Mouse (Mus musculus) intestine, postnatal 0 days (tissue): ENCODE results near the gene Tars2. TPM values are rescaled to one million over a fixed set of nuclear protein-coding genes. Genes with fewer than 3 reads are reported as not detected.
"Not testable (repeated sequence)": the region's sequence is repeated elsewhere in the genome, so short reads cannot be mapped to it uniquely, and the experiment has no call there.

ENCODE experiments used
- ATAC-seq: fragments of 200-750 bp; cut with Nextera tagmentation; 2 replicates; pipeline ENCODE4 v1.8.0; 2017; ENCODE audit warnings: mild to moderate bottlenecking, moderate TSS enrichment, moderate library complexity
- H3K27ac ChIP-seq: fragments of 300-500 bp; sonication (generic); 2 replicates; pipeline ENCODE4 v1.5.1; 2014; ENCODE audit warnings: mild to moderate bottlenecking, low read depth, low read length, moderate library complexity
- H3K27me3 ChIP-seq: fragments of 300-500 bp; sonication (generic); replicated peaks from 2 replicates; pipeline ENCODE4 v1.6.1; 2014; ENCODE audit warnings: low read length, mixed read lengths; ENCODE audit not compliant: control insufficient read depth, insufficient read depth
- H3K36me3 ChIP-seq: fragments of 300-500 bp; sonication (generic); 2 replicates; pipeline ENCODE4 v1.6.1; 2014; ENCODE audit warnings: mild to moderate bottlenecking, moderate library complexity; ENCODE audit not compliant: control insufficient read depth, insufficient read depth
- H3K4me1 ChIP-seq: fragments of 300-500 bp; sonication (generic); replicated peaks from 2 replicates; pipeline ENCODE4 v1.6.1; 2014; ENCODE audit warnings: antibody characterized with exemption, low read length, mixed read lengths; ENCODE audit not compliant: control insufficient read depth, insufficient read depth
- H3K4me2 ChIP-seq: fragments of 300-500 bp; sonication (generic); replicated peaks from 2 replicates; pipeline ENCODE4 v1.6.1; 2014; ENCODE audit warnings: low read depth, mild to moderate bottlenecking, moderate library complexity
- H3K4me3 ChIP-seq: fragments of 300-500 bp; sonication (generic); 2 replicates; pipeline ENCODE4 v1.5.1; 2014; ENCODE audit warnings: low read depth, low read length
- H3K9ac ChIP-seq: fragments of 300-500 bp; sonication (generic); 2 replicates; pipeline ENCODE4 v1.6.1; 2014; ENCODE audit warnings: mild to moderate bottlenecking, low read depth, low read length
- H3K9me3 ChIP-seq: fragments of 300-500 bp; sonication (generic); 2 replicates; pipeline ENCODE4 v1.6.1; 2016; ENCODE audit warnings: mixed run types; ENCODE audit not compliant: control insufficient read depth
- CTCF ChIP-seq: sonication (generic); IDR thresholded peaks from 2 replicates; pipeline ENCODE4 v1.5.1; 2016; ENCODE audit warnings: low read depth, mild to moderate bottlenecking, control low read depth, antibody characterized with exemption, moderate library complexity
- WGBS: fragments of 180-500 bp; shearing (Covaris S2); extraction: QIAGEN DNeasy Blood & Tissue Kit; methylation state at CpG from one replicate; pipeline ENCODE4 v1.1.7; 2014; 5-methylcytosine and 5-hydroxymethylcytosine counted together
- polyA plus RNA-seq: library from polyadenylated mRNA; unstranded; fragments of >200 nt; fragmentation: Nextera tagmentation; extraction: Ambion mirVana; gene quantifications from 2 replicates; pipeline ENCODE4 v1.2.1, GENCODE M21; 2015

The Tars2 gene
- 14.9 TPM in 2 replicates for polyA plus RNA-seq

GRCm38 (mm10) chr3:95760106-95760505 lies at the start of gene Tars2:
Tars2 (minus strand) TSS chr3:95760206.
- no peaks in the 10 kb centered on the region for H3K4me1 ChIP-seq
- no peaks in the 10 kb centered on the region for H3K9me3 ChIP-seq
- no peaks in the 10 kb centered on the region for H3K27me3 ChIP-seq
- H3K4me2 ChIP-seq, result no peak within 1 kb of the TSS
- 91% methylated on average over 6 of the region's 6 CpGs for WGBS
- ATAC-seq, result no peak
- H3K36me3 ChIP-seq, result peaks cover 16% of the 10 kb centered on the region
- no peak within 1 kb of the TSS for H3K27ac ChIP-seq
- H3K9ac ChIP-seq, result no peak within 1 kb of the TSS
- H3K4me3 ChIP-seq, result no peak within 1 kb of the TSS
- TF ChIP-seq CTCF, result no peak

- no peaks in the 10 kb centered on the region for H3K9me3 ChIP-seq
- H3K36me3 ChIP-seq, result peaks cover 14% of the 10 kb centered on the region; the same call in 1 of the 2 replicates
- 31% methylated on average over 2 of the region's 2 CpGs for WGBS
- H3K4me2 ChIP-seq, result no peak overlapping the region
- H3K9ac ChIP-seq, result no peak overlapping the region
- no peak for ATAC-seq
- H3K27ac ChIP-seq, result no peak overlapping the region
- no peaks in the 10 kb centered on the region for H3K4me1 ChIP-seq
- no peak overlapping the region for H3K4me3 ChIP-seq
- H3K27me3 ChIP-seq, result no peaks in the 10 kb centered on the region
- TF ChIP-seq CTCF, result no peak
These were observed 48.4 kb upstream of the Tars2 start for GRCm38 (mm10) chr3:95808384-95808783.

DNA sequence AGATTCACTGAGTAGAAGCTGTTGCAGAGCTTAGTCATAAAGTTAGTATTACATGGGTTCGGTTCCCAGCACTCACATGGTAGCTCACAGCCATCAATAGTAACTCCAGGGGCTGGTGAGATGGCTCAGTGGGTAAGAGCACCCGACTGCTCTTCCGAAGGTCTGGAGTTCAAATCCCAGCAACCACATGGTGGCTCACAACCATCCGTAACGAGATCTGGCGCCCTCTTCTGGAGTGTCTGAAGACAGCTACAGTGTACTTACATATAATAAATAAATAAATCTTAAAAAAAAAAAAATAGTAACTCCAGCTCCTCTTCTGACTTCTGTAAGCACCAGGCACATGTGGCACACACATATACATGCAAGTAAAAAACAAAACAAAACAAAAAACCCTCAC lies 47.6 kb upstream of the Tars2 start:
- not testable (repeated sequence) for H3K4me3 ChIP-seq, H3K27ac ChIP-seq, H3K4me2 ChIP-seq, H3K4me1 ChIP-seq, H3K9me3 ChIP-seq, ATAC-seq, H3K9ac ChIP-seq, H3K27me3 ChIP-seq
- 87% methylated on average over 4 of the region's 6 CpGs for WGBS
- TF ChIP-seq CTCF, result 0 out of 2 replicates have a peak, but pooled peaks have one; percentile 2
- peaks cover 19% of the 10 kb centered on the region; the same call in 1 of the 2 replicates for H3K36me3 ChIP-seq

- no peak overlapping the region for H3K4me3 ChIP-seq
- no peak for ATAC-seq
- H3K4me1 ChIP-seq, result no peaks in the 10 kb centered on the region
- 30% methylated on average over 1 of the region's 1 CpGs for WGBS
- no peak overlapping the region for H3K4me2 ChIP-seq
- no peak overlapping the region for H3K27ac ChIP-seq
- no peak overlapping the region for H3K9ac ChIP-seq
- no peaks in the 10 kb centered on the region for H3K9me3 ChIP-seq
- no peaks in the 10 kb centered on the region for H3K27me3 ChIP-seq
- peaks cover 20% of the 10 kb centered on the region; the same call in 1 of the 2 replicates for H3K36me3 ChIP-seq
- no peak for TF ChIP-seq CTCF
These were observed 46.7 kb upstream of the Tars2 start for GRCm38 (mm10) chr3:95806677-95807076.

DNA sequence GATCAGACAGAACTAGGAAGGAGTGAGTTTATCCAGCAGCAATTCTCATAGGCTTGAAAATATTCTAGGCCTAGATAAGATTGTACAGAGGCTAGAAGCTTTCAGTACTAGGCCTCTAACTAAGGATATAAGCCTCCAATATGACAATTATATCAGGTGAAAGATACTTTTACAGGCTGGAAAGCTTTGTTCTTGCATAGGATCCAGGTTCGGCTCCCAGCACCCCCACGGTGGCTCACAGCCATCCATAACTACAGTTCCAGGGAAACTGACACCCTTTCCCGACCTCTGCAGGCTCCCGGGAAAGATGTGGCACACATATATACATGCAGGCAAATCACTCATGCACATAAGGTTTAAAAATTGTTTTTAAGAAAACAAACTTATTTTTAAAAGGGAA lies 43.8 kb upstream of the Tars2 start:
- TF ChIP-seq CTCF, result no peak
- peaks cover 20% of the 10 kb centered on the region; the same call in 1 of the 2 replicates for H3K36me3 ChIP-seq
- H3K4me3 ChIP-seq, result no peak overlapping the region
- no peaks in the 10 kb centered on the region for H3K4me1 ChIP-seq
- no peaks in the 10 kb centered on the region for H3K27me3 ChIP-seq
- no peak overlapping the region for H3K9ac ChIP-seq
- no peak for ATAC-seq
- H3K27ac ChIP-seq, result no peak overlapping the region
- no peaks in the 10 kb centered on the region for H3K9me3 ChIP-seq
- no peak overlapping the region for H3K4me2 ChIP-seq
- WGBS, result 98% methylated on average over 4 of the region's 4 CpGs

- no peak for TF ChIP-seq CTCF
- no peaks in the 10 kb centered on the region for H3K27me3 ChIP-seq
- H3K9me3 ChIP-seq, result no peaks in the 10 kb centered on the region
- H3K4me3 ChIP-seq, result no peak overlapping the region
- H3K36me3 ChIP-seq, result peaks cover 6% of the 10 kb centered on the region; the same call in 1 of the 2 replicates
- 86% methylated on average over 4 of the region's 4 CpGs for WGBS
- H3K4me2 ChIP-seq, result no peak overlapping the region
- no peaks in the 10 kb centered on the region for H3K4me1 ChIP-seq
- H3K9ac ChIP-seq, result no peak overlapping the region
- no peak for ATAC-seq
- no peak overlapping the region for H3K27ac ChIP-seq
These were observed 38.8 kb upstream of the Tars2 start for GRCm38 (mm10) chr3:95798756-95799155.

DNA sequence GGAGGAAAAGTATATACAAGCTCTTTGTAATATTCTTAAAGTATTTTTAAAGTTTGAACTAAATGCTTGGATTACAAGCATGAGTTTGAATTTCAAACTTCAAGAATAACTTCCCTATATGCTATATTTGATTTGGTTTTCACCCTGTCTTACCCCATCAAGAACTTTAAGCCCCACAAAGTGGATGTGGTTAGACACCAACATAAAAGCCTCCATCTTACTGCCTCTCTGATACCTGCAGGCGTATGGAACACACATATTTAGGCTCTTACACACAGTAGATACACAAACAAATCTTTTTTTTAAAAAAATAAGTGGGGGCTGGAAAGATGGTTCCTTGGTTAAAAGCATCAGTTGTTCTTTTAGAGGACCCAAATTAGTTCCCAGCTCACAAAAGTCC lies 34.3 kb upstream of the Tars2 start:
- 88% methylated on average over 1 of the region's 1 CpGs for WGBS
- H3K9me3 ChIP-seq, result no peaks in the 10 kb centered on the region
- TF ChIP-seq CTCF, result no peak
- no peak overlapping the region for H3K9ac ChIP-seq
- no peak overlapping the region for H3K4me2 ChIP-seq
- H3K36me3 ChIP-seq, result no peaks in the 10 kb centered on the region
- no peak overlapping the region for H3K4me3 ChIP-seq
- no peak for ATAC-seq
- H3K27ac ChIP-seq, result no peak overlapping the region
- H3K27me3 ChIP-seq, result no peaks in the 10 kb centered on the region
- H3K4me1 ChIP-seq, result no peaks in the 10 kb centered on the region
